Mouse (Mus musculus): ENCODE results near the gene Tfe3. TPM values are rescaled to one million over a fixed set of nuclear protein-coding genes. Genes with fewer than 3 reads are reported as not detected.
"Not testable (repeated sequence)": the region's sequence is repeated elsewhere in the genome, so short reads cannot be mapped to it uniquely, and the experiment has no call there.

Tfe3 gene
- 22.3 TPM in 2 replicates for polyA plus RNA-seq (2016; fragmentation: Nextera tagmentation; extraction: Ambion mirVana)

GRCm38 (mm10) chrX:7762137-7762920 lies at the start of gene Tfe3:
TSS of gene Tfe3 (plus strand) at chrX:7762560.
- Histone ChIP-seq H3K27me3 (replicated peaks) (no peaks in the 10 kb centered on the region), H3K4me3 (peak within 1 kb of the TSS; percentile 87), H3K4me2 (peak within 1 kb of the TSS; percentile 80), H3K4me1 (replicated peaks) (peaks cover 24% of the 10 kb centered on the region), H3K9ac (peak within 1 kb of the TSS; percentile 86), H3K27ac (ENCODE audit: poor library complexity, severe bottlenecking) (peak within 1 kb of the TSS; percentile 83), H3K36me3 (peaks cover 12% of the 10 kb centered on the region), H3K9me3 (replicated peaks) (no peaks in the 10 kb centered on the region)
- 14% methylated on average over 29 of the region's 38 CpGs for WGBS
- ATAC-seq (ENCODE audit: insufficient number of reproducible peaks, low FRiP score), result peak; percentile 95

- peak overlapping the region; percentile 43 for H3K4me3 ChIP-seq
- H3K27me3 ChIP-seq (replicated peaks); H3K9me3 ChIP-seq (replicated peaks); H3K4me1 ChIP-seq (replicated peaks); H3K27ac ChIP-seq (ENCODE audit: poor library complexity, severe bottlenecking); H3K36me3 ChIP-seq: not testable (repeated sequence)
- WGBS, result 23% methylated on average over 6 of the region's 12 CpGs
- peak overlapping the region; percentile 59 for H3K4me2 ChIP-seq
- H3K9ac ChIP-seq, result peak overlapping the region; percentile 40; the same call in 1 of the 2 replicates
- peak; percentile 40; the same call in 1 of the 2 replicates for ATAC-seq (ENCODE audit: insufficient number of reproducible peaks, low FRiP score)
These were observed 48.6 kb upstream of the Tfe3 start for GRCm38 (mm10) chrX:7713764-7714134.

- ATAC-seq (ENCODE audit: insufficient number of reproducible peaks, low FRiP score), result peak; percentile 97
- 9% methylated on average over 40 of the region's 60 CpGs for WGBS
- Histone ChIP-seq H3K4me2 (peak within 1 kb of the TSS; percentile 59), H3K4me3 (peak within 1 kb of the TSS; percentile 43), H3K9ac (peak within 1 kb of the TSS; percentile 40; the same call in 1 of the 2 replicates)
- not testable (repeated sequence) for H3K27ac ChIP-seq (ENCODE audit: poor library complexity, severe bottlenecking); H3K36me3 ChIP-seq; H3K4me1 ChIP-seq (replicated peaks); H3K9me3 ChIP-seq (replicated peaks); H3K27me3 ChIP-seq (replicated peaks)
These were observed 48.0 kb upstream of the Tfe3 start, which contains the start of gene Wdr45 for GRCm38 (mm10) chrX:7714135-7714899. TSS of gene Wdr45 (plus strand) at chrX:7714333.

- H3K4me3 ChIP-seq; ATAC-seq (ENCODE audit: insufficient number of reproducible peaks, low FRiP score); H3K36me3 ChIP-seq; H3K27me3 ChIP-seq (replicated peaks); H3K27ac ChIP-seq (ENCODE audit: poor library complexity, severe bottlenecking); H3K9ac ChIP-seq; H3K4me2 ChIP-seq; H3K4me1 ChIP-seq (replicated peaks); H3K9me3 ChIP-seq (replicated peaks): not testable (repeated sequence)
- WGBS, result 24% methylated on average over 1 of the region's 1 CpGs
These were observed 46.3 kb upstream of the Tfe3 start for GRCm38 (mm10) chrX:7716058-7716457.

- Histone ChIP-seq H3K9ac (peak within 1 kb of the TSS; percentile 73), H3K4me2 (peak within 1 kb of the TSS; percentile 76), H3K27ac (ENCODE audit: poor library complexity, severe bottlenecking) (peak within 1 kb of the TSS; percentile 86), H3K9me3 (replicated peaks) (no peaks in the 10 kb centered on the region), H3K4me3 (peak within 1 kb of the TSS; percentile 73), H3K4me1 (replicated peaks) (peaks cover 6% of the 10 kb centered on the region), H3K27me3 (replicated peaks) (no peaks in the 10 kb centered on the region), H3K36me3 (peaks cover 17% of the 10 kb centered on the region)
- ATAC-seq (ENCODE audit: insufficient number of reproducible peaks, low FRiP score), result peak; percentile 89
- WGBS, result 22% methylated on average over 22 of the region's 22 CpGs
These were observed 40.7 kb upstream of the Tfe3 start, which contains the start of gene Gm45208 for GRCm38 (mm10) chrX:7721514-7722281. TSS of gene Gm45208 (plus strand) at chrX:7722245.

GRCm38 (mm10) chrX:7722282-7722611 lies 40.1 kb upstream of the Tfe3 start:
- peaks cover 22% of the 10 kb centered on the region for H3K36me3 ChIP-seq

GRCm38 (mm10) chrX:7722691-7723090 lies 39.7 kb upstream of the Tfe3 start:
- H3K4me3 ChIP-seq, result peak overlapping the region; percentile 73
- no peak for ATAC-seq (ENCODE audit: insufficient number of reproducible peaks, low FRiP score)

More at GRCm38 (mm10) chrX:7722282-7722611, 40.1 kb upstream of the Tfe3 start:
- WGBS, result 9% methylated on average over 11 of the region's 11 CpGs
- Histone ChIP-seq H3K4me2 (peak overlapping the region; percentile 76), H3K4me3 (peak overlapping the region; percentile 73), H3K27me3 (replicated peaks) (no peaks in the 10 kb centered on the region), H3K9ac (peak overlapping the region; percentile 73), H3K9me3 (replicated peaks) (no peaks in the 10 kb centered on the region), H3K27ac (ENCODE audit: poor library complexity, severe bottlenecking) (peak overlapping the region; percentile 27; the same call in 1 of the 2 replicates), H3K4me1 (replicated peaks) (peaks cover 6% of the 10 kb centered on the region)
- no peak for ATAC-seq (ENCODE audit: insufficient number of reproducible peaks, low FRiP score)

GRCm38 (mm10) chrX:7724135-7724534 lies 38.2 kb upstream of the Tfe3 start:
- no peaks in the 10 kb centered on the region for H3K9me3 ChIP-seq (replicated peaks)
- H3K4me2 ChIP-seq, result no peak overlapping the region
- no peak overlapping the region for H3K4me3 ChIP-seq
- 76% methylated on average over 7 of the region's 7 CpGs for WGBS
- H3K27me3 ChIP-seq (replicated peaks), result no peaks in the 10 kb centered on the region
- peaks cover 22% of the 10 kb centered on the region for H3K36me3 ChIP-seq
- H3K9ac ChIP-seq, result no peak overlapping the region
- no peak overlapping the region for H3K27ac ChIP-seq (ENCODE audit: poor library complexity, severe bottlenecking)
- peaks cover 11% of the 10 kb centered on the region for H3K4me1 ChIP-seq (replicated peaks)
- ATAC-seq (ENCODE audit: insufficient number of reproducible peaks, low FRiP score), result no peak

More at GRCm38 (mm10) chrX:7722691-7723090, 39.7 kb upstream of the Tfe3 start:
- H3K27ac ChIP-seq (ENCODE audit: poor library complexity, severe bottlenecking), result peak overlapping the region; percentile 27; the same call in 1 of the 2 replicates
- no peaks in the 10 kb centered on the region for H3K27me3 ChIP-seq (replicated peaks)
- H3K4me2 ChIP-seq, result peak overlapping the region; percentile 76
- H3K4me1 ChIP-seq (replicated peaks), result peaks cover 8% of the 10 kb centered on the region
- WGBS, result 17% methylated on average over 4 of the region's 4 CpGs
- H3K9ac ChIP-seq, result peak overlapping the region; percentile 73
- H3K9me3 ChIP-seq (replicated peaks), result no peaks in the 10 kb centered on the region
- peaks cover 22% of the 10 kb centered on the region for H3K36me3 ChIP-seq

- no peak overlapping the region for H3K4me3 ChIP-seq
- ATAC-seq (ENCODE audit: insufficient number of reproducible peaks, low FRiP score), result no peak
- 80% methylated on average over 12 of the region's 12 CpGs for WGBS
- no peak overlapping the region for H3K9ac ChIP-seq
- no peaks in the 10 kb centered on the region for H3K27me3 ChIP-seq (replicated peaks)
- no peak overlapping the region for H3K4me2 ChIP-seq
- peaks cover 11% of the 10 kb centered on the region for H3K4me1 ChIP-seq (replicated peaks)
- H3K27ac ChIP-seq (ENCODE audit: poor library complexity, severe bottlenecking), result no peak overlapping the region
- H3K9me3 ChIP-seq (replicated peaks), result no peaks in the 10 kb centered on the region
- peaks cover 22% of the 10 kb centered on the region for H3K36me3 ChIP-seq
These were observed 36.5 kb upstream of the Tfe3 start for GRCm38 (mm10) chrX:7725841-7726240.

- H3K9ac ChIP-seq, result no peak overlapping the region
- H3K36me3 ChIP-seq, result peaks cover 22% of the 10 kb centered on the region
- no peaks in the 10 kb centered on the region for H3K27me3 ChIP-seq (replicated peaks)
- H3K4me2 ChIP-seq, result no peak overlapping the region
- H3K4me1 ChIP-seq (replicated peaks), result peaks cover 11% of the 10 kb centered on the region
- no peak overlapping the region for H3K4me3 ChIP-seq
- ATAC-seq (ENCODE audit: insufficient number of reproducible peaks, low FRiP score), result no peak
- no peaks in the 10 kb centered on the region for H3K9me3 ChIP-seq (replicated peaks)
- H3K27ac ChIP-seq (ENCODE audit: poor library complexity, severe bottlenecking), result no peak overlapping the region
- WGBS, result 81% methylated on average over 13 of the region's 13 CpGs
These were observed 35.2 kb upstream of the Tfe3 start for GRCm38 (mm10) chrX:7727176-7727575.
